In the genomic region with DNA sequence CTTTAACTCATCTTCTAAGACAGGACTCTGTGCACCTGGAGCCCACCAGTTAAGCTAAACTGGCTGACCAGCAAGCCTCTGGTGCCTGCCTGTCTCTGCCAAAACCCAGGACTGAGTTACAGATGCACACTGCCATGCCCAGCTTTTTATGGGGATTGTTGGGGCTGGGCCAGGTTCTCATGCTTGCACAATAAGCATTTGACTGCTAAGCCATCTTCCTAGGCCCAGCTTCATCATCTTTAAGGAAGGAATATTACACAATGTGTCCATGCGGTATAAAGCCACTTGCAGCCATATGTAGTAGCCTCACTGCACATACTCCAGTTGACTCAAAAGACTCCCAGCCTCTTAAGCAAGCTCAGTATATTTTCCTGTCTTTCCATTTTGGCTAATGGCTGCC, we compare ENCODE assay signal across 23 mouse cellular contexts.
"Had no signal": no experiment of that assay in that cellular context is flagged by ENCODE, and none has a peak within 500 bp of the region (broad histone marks: within the 10 kb centered on the region; RNA-seq: fewer than 3 reads in every experiment).

No protein-coding gene starts in this region.

- H3K36me3 ChIP-seq: limb, embryonic 12.5 days; limb, embryonic 15.5 days; liver, embryonic 15.5 days; midbrain, embryonic 10.5 days; midbrain, embryonic 13.5 days; neural tube, embryonic 13.5 days had no signal

- ATAC-seq: midbrain, embryonic 13.5 days; midbrain, embryonic 16.5 days had no signal

- H3K27me3 ChIP-seq: limb, embryonic 12.5 days; limb, embryonic 15.5 days; liver, embryonic 15.5 days; megakaryocyte, embryonic 14.5 days; midbrain, embryonic 13.5 days; neural tube, embryonic 13.5 days had no signal

- H3K4me2 ChIP-seq: limb, embryonic 12.5 days; limb, embryonic 15.5 days; liver, embryonic 11.5 days; liver, embryonic 15.5 days; midbrain, embryonic 13.5 days; neural tube, embryonic 13.5 days had no signal

- H3K4me3 ChIP-seq: layer of hippocampus, adult 2 months; limb, embryonic 12.5 days; limb, embryonic 15.5 days; liver, embryonic 15.5 days; megakaryocyte, embryonic 14.5 days; midbrain, embryonic 10.5 days; midbrain, embryonic 13.5 days; myocyte; neural tube, embryonic 13.5 days had no signal

- DNase-seq: kidney, adult 2 months; kidney, postnatal 25 days; layer of hippocampus, adult 9-11 months; lung, adult 2 months; lung, postnatal 14 days; lung, postnatal 4 days; retina, postnatal 1 day; right cerebral cortex, postnatal 4 days; thymus, adult 2 months; thymus, postnatal 25 days had no signal

- H3K27ac ChIP-seq: kidney, postnatal 0 days; layer of hippocampus, adult 2 months; limb, embryonic 12.5 days; limb, embryonic 15.5 days; liver, embryonic 15.5 days; midbrain, embryonic 10.5 days; midbrain, embryonic 13.5 days; neural tube, embryonic 13.5 days; stomach, postnatal 0 days had no signal

- H3K9me3 ChIP-seq: limb, embryonic 12.5 days; limb, embryonic 15.5 days; liver, embryonic 15.5 days; midbrain, embryonic 10.5 days; midbrain, embryonic 13.5 days; neural tube, embryonic 13.5 days had no signal

- H3K9ac ChIP-seq: limb, embryonic 12.5 days; limb, embryonic 15.5 days; liver, embryonic 15.5 days; midbrain, embryonic 13.5 days; neural tube, embryonic 13.5 days had no signal

- H3K4me1 ChIP-seq: liver, embryonic 15.5 days; megakaryocyte, embryonic 14.5 days; neural tube, embryonic 13.5 days had no signal
